Mouse (Mus musculus) cerebellum, postnatal 25 days (tissue): ENCODE measurements around the gene Vmn2r118.

ENCODE experiments used
- DNase-seq, 2 experiments: peaks; one replicate each; pipeline ENCODE4 v3.0.0; 2021; ENCODE audit warnings: mixed read lengths in 2 of 2

Gene Vmn2r118

GRCm38 (mm10) chr17:55625092-55625491 is at the start of gene Vmn2r118:
Gene Vmn2r118 (minus strand): TSS chr17:55625192.
- no peak for DNase-seq

DNA sequence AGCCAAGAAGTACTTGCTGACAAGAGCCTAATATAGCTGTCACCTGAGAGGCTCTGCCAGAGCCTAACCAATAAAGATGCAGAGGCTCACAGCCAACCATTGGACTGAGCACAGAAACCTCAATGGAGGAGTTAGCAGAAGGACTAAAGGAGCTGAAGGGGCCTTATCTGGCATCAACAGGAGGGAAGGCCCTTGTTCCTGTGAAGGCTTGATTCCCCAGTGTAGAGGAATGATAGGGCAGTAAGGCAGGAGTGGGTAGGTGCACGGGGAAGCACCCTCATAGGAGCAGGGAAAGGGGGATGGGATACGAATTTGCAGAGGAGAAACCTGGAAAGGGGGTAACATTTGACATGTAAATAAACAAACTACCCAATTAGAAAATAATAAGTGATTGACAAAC is 36.1 kb upstream of the Vmn2r118 start:
- no peak for DNase-seq

DNA sequence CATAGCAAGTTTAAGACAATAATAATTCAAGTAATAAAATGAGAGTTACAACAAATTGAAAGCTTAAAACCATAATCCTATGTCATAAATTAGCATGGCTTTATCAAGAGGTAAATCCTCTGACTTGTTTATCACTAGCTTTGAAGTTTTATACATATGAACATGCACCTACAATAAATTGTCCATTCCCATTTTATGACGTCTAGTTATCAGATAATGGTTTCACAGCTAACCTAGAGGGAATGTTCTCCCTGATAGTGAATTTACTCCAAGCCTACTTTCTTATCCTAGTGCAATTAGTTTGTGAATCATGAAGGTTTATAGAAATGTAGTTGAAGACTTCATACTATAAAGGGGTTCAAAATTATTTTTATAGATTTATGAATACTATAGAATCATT is 34.2 kb downstream of the Vmn2r118 start:
- DNase-seq, result no peak

- DNase-seq, result no peak
Measured at GRCm38 (mm10) chr17:55561774-55562173, 63.2 kb downstream of the Vmn2r118 start.

DNA sequence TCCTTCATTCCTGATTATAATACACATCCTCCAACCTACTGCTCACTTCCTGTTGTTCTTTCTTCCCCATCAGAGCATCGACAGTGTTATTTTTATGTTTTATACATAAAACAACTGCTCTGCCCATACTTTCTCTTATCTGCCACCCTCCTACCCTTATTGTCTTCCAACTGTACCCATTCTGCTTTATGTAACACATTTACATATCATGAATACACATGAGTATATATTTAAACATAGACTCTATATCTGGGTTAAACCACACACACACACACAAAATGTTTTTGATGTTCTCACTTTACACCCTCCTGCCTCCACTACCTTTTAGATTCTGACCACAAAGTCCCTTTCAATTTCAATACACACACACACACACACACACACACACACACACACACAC is 76.5 kb downstream of the Vmn2r118 start:
- no peak for DNase-seq
